Mouse (Mus musculus): ENCODE measurements at regions not wholly inside any gene's neighbourhood (a gene's known extent, or its start where the extent isn't known, plus 50 kb on each side); places are given as distances from the start of the nearest gene placed in this dataset.

DNA sequence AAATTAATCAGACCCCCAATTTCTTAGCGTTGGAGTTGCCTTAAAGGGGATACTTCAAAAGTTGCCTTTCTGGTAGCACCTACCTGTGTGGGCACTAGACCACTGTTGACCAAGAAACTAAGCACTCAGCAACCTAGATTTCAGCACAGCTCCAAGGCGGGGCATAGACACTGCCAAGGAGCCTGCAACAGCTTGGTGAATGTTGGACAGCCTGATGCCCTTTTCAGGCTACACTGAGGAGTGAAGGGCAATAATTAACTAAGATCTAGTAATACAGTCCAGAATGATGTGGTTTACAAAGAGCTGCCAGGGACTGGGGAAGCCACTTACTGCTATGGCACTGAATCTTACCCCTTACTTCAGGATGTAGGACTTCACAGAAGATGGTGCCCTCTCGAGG lies 304.9 kb downstream of the Satb1 start:
- ATAC-seq (ENCODE audit: insufficient number of reproducible peaks, insufficient read depth, low FRiP score, low TSS enrichment, low read depth) = no peak
- Histone ChIP-seq H3K27ac (no peak overlapping the region), H3K27me3 (peaks cover 17% of the 10 kb centered on the region; the same call in 1 of the 2 replicates), H3K4me2 (no peak overlapping the region), H3K9ac (no peak overlapping the region), H3K9me3 (no peaks in the 10 kb centered on the region), H3K4me3 (no peak overlapping the region), H3K4me1 (0 out of 2 replicates have a peak, but pooled peaks cover 5% of the 10 kb centered on the region), H3K36me3 (no peaks in the 10 kb centered on the region)
- WGBS = 84% methylated on average over 3 of the region's 3 CpGs

DNA sequence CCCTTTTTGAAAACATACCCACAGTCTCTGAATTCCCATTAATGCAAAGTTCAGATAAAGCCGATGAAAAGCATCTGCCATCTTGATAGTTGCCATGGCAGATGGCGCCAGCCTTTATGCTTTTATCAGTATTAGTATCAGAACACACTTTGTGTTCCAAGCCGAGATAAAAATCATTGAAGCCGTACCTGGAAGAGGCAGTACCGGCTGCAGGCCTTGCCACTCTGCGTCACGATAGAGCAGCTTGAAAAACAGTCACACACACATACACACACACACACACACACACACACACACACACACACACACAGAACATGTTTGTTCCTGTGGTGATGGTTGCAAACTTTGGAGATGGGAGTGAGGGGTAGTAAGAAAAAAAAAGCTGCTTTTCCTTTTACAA lies 306.2 kb downstream of the Satb1 start:
- H3K4me3 ChIP-seq = no peak overlapping the region
- ATAC-seq (ENCODE audit: insufficient number of reproducible peaks, insufficient read depth, low FRiP score, low TSS enrichment, low read depth) = no peak
- H3K4me2 ChIP-seq = no peak overlapping the region
- WGBS = 59% methylated on average over 7 of the region's 7 CpGs
- no peak overlapping the region for H3K9ac ChIP-seq
- H3K27ac ChIP-seq = no peak overlapping the region
- no peaks in the 10 kb centered on the region for H3K9me3 ChIP-seq
- no peaks in the 10 kb centered on the region for H3K36me3 ChIP-seq
- H3K4me1 ChIP-seq = 0 out of 2 replicates have a peak, but pooled peaks cover 5% of the 10 kb centered on the region
- peaks cover 14% of the 10 kb centered on the region; the same call in 1 of the 2 replicates for H3K27me3 ChIP-seq

DNA sequence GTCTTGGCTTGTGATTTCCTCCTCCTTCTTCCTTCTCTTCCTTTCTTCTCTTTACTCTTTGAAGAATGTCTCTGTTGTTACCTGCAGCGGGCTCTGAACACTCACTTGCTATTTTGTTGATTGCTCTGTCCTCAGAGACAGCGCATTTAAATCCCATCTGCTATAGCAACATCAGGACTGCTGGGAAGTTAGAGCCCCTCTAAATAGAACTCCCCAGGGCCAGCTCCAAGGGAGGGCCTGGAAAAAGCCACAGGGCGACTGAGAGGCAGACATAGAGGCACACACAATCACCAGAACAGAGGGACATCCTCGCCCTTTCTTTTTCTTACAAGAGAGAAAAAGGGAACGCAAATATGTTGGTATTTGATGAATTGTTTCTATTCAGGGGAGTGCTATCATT lies 306.6 kb downstream of the Satb1 start:
- 20% methylated on average over 5 of the region's 5 CpGs for WGBS
- ATAC-seq (ENCODE audit: insufficient number of reproducible peaks, insufficient read depth, low FRiP score, low TSS enrichment, low read depth) = no peak
- no peak overlapping the region for H3K27ac ChIP-seq
- H3K27me3 ChIP-seq = peaks cover 10% of the 10 kb centered on the region; the same call in 1 of the 2 replicates
- no peak overlapping the region for H3K9ac ChIP-seq
- H3K4me2 ChIP-seq = no peak overlapping the region
- no peaks in the 10 kb centered on the region for H3K9me3 ChIP-seq
- 0 out of 2 replicates have a peak, but pooled peaks cover 5% of the 10 kb centered on the region for H3K4me1 ChIP-seq
- H3K4me3 ChIP-seq = no peak overlapping the region
- H3K36me3 ChIP-seq = no peaks in the 10 kb centered on the region

DNA sequence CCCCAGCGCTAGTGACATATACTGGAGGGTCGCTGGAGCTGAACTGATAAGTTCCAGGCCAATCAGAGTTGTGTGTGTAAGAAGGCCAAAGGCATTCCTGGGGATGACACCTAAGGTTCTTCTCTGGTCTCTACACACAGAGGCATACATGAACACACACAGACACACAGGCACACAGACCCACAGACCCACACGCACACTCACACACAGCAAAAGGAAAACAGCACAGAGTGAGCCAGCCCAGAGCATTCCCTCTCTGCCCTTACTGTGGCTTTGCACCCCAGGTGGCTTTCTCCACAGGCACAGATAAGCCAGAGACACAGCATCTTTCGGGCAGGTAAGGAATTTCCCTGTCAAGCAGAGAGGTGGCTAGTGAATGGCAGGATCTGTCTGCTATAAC lies 307.1 kb downstream of the Satb1 start:
- no peaks in the 10 kb centered on the region for H3K9me3 ChIP-seq
- WGBS = 51% methylated on average over 4 of the region's 4 CpGs
- no peak for ATAC-seq (ENCODE audit: insufficient number of reproducible peaks, insufficient read depth, low FRiP score, low TSS enrichment, low read depth)

DNA sequence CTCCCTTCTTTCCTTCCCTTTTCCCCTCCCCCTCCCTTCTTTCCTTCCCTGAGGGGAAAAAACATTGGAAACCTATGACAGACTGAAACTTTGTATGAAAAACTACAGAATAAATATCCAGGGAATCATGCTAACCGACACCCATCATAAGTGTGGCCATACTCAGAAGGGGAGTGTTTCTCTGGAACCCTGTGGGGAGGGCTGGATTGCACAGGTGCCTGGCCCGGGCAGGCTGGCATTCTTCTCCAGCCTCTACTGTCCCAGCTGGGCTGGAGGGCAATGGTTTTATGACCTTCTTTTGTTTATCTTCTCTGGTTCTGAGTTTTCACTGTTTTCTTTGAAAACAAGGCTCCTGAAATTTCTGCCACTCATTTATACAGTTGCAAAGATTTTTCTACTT lies 307.9 kb downstream of the Satb1 start:
- 0 out of 2 replicates have a peak, but pooled peaks cover 5% of the 10 kb centered on the region for H3K4me1 ChIP-seq

More for the DNA sequence above, 307.1 kb downstream of the Satb1 start:
- Histone ChIP-seq H3K27ac (no peak overlapping the region), H3K4me2 (no peak overlapping the region), H3K4me3 (no peak overlapping the region), H3K9ac (no peak overlapping the region), H3K27me3 (peaks cover 5% of the 10 kb centered on the region; the same call in 1 of the 2 replicates), H3K4me1 (0 out of 2 replicates have a peak, but pooled peaks cover 5% of the 10 kb centered on the region), H3K36me3 (no peaks in the 10 kb centered on the region)

DNA sequence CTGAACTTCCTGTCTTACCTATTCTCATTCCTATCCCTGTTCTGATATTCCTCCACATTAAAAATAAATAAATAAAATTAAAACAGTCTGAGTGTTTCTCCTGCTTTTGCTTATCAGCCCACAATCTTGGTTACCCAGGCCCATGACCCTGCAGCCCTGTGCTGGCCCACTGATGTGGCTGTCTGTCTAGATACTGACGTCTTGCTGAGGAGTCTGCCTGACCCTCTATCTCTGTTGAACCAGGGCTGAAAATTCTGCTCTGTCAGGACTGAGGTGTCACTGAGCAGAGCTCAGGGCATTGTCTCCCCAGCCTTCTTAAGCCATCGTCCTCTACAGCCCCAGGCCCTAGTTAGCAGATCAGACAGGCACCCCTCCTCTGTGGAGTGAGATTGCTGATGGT lies 321.2 kb downstream of the Satb1 start:
- Histone ChIP-seq H3K27ac (no peak overlapping the region), H3K9me3 (no peaks in the 10 kb centered on the region), H3K4me1 (no peaks in the 10 kb centered on the region), H3K9ac (no peak overlapping the region), H3K27me3 (no peaks in the 10 kb centered on the region), H3K36me3 (no peaks in the 10 kb centered on the region), H3K4me3 (no peak overlapping the region), H3K4me2 (no peak overlapping the region)
- ATAC-seq (ENCODE audit: insufficient number of reproducible peaks, insufficient read depth, low FRiP score, low TSS enrichment, low read depth) = no peak
- WGBS = 53% methylated on average over 2 of the region's 2 CpGs

More for the DNA sequence above, 307.9 kb downstream of the Satb1 start:
- ATAC-seq (ENCODE audit: insufficient number of reproducible peaks, insufficient read depth, low FRiP score, low TSS enrichment, low read depth) = no peak
- peaks cover 3% of the 10 kb centered on the region; the same call in 1 of the 2 replicates for H3K27me3 ChIP-seq
- 47% methylated on average over 2 of the region's 2 CpGs for WGBS
- H3K4me2 ChIP-seq = no peak overlapping the region
- no peak overlapping the region for H3K9ac ChIP-seq
- H3K36me3 ChIP-seq = no peaks in the 10 kb centered on the region
- no peak overlapping the region for H3K27ac ChIP-seq
- no peak overlapping the region for H3K4me3 ChIP-seq
- H3K9me3 ChIP-seq = no peaks in the 10 kb centered on the region

DNA sequence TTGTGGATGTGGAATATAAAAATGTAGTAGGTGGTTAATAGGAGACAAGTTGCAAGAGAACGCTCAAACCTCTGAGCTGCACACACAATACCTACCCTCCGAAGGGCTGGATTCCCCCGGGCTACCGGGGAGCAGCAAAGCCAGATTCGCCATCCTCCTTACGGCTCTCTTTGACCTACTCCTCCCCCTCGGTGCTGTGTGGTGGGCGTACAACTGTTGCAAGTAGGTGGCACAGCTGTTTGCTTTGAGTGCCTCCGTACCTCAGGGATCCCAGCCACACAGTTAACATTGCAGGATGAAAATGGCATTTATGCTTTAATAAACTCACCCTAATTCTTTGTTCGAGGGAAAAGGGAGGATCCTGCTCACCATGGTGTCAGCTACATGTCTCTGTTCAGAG lies 321.6 kb upstream of the Tbc1d5 start:
- H3K36me3 ChIP-seq = no peaks in the 10 kb centered on the region
- no peaks in the 10 kb centered on the region for H3K27me3 ChIP-seq
- no peak overlapping the region for H3K9ac ChIP-seq
- no peak for ATAC-seq (ENCODE audit: insufficient number of reproducible peaks, insufficient read depth, low FRiP score, low TSS enrichment, low read depth)
- no peak overlapping the region for H3K4me3 ChIP-seq
- no peak overlapping the region for H3K4me2 ChIP-seq
- H3K27ac ChIP-seq = no peak overlapping the region
- WGBS = 76% methylated on average over 10 of the region's 10 CpGs
- H3K4me1 ChIP-seq = no peaks in the 10 kb centered on the region
- H3K9me3 ChIP-seq = no peaks in the 10 kb centered on the region

DNA sequence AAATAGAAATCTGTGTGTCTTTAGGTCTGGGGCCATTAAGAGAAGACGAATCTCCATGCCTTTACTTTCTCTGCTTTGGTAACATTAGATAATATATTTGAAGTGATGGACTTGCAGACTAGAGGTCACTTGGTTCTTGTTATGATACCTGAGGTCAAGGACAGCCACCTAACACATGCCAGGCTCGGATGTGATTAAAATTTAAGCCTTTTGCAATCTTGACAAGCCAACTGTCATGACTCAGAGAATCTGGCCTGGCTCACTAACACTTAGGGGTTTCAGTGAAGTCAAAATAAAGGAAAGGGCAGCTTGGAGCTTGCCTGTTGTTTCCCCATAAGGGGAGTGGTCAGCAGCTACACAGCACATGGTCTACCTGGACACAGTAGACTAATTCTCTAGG lies 320.4 kb upstream of the Tbc1d5 start:
- no peak for ATAC-seq (ENCODE audit: insufficient number of reproducible peaks, insufficient read depth, low FRiP score, low TSS enrichment, low read depth)
- no peaks in the 10 kb centered on the region for H3K27me3 ChIP-seq
- no peak overlapping the region for H3K27ac ChIP-seq
- no peaks in the 10 kb centered on the region for H3K4me1 ChIP-seq
- H3K9me3 ChIP-seq = no peaks in the 10 kb centered on the region
- 82% methylated on average over 2 of the region's 2 CpGs for WGBS
- no peaks in the 10 kb centered on the region for H3K36me3 ChIP-seq
- no peak overlapping the region for H3K9ac ChIP-seq
- no peak overlapping the region for H3K4me2 ChIP-seq
- H3K4me3 ChIP-seq = no peak overlapping the region

DNA sequence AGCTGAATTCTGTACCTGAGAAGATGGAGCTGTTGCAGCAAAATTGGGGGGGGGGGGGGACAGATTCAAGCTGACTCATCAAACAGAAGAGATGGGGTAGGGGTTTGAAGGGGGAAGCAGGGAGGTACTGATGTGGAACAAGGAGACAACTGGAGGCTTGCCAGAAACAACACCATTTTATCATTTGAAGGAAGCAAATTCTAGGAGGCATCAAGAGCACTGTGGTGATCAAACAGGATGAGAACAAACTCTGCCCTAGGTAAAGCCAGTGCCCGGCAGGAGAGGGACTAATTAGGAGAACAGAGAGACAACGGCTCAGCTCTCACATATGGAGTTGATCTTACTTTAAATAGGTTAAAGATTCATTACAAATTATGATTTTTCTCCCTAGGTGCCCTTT lies 315.9 kb upstream of the Tbc1d5 start:
- H3K4me1 ChIP-seq = no peaks in the 10 kb centered on the region
- H3K4me2 ChIP-seq = no peak overlapping the region
- no peak for ATAC-seq (ENCODE audit: insufficient number of reproducible peaks, insufficient read depth, low FRiP score, low TSS enrichment, low read depth)
- no peak overlapping the region for H3K9ac ChIP-seq
- H3K27me3 ChIP-seq = no peaks in the 10 kb centered on the region
- WGBS = 28% methylated on average over 2 of the region's 2 CpGs
- H3K27ac ChIP-seq = no peak overlapping the region
- H3K36me3 ChIP-seq = no peaks in the 10 kb centered on the region
- H3K4me3 ChIP-seq = no peak overlapping the region
- H3K9me3 ChIP-seq = no peaks in the 10 kb centered on the region

DNA sequence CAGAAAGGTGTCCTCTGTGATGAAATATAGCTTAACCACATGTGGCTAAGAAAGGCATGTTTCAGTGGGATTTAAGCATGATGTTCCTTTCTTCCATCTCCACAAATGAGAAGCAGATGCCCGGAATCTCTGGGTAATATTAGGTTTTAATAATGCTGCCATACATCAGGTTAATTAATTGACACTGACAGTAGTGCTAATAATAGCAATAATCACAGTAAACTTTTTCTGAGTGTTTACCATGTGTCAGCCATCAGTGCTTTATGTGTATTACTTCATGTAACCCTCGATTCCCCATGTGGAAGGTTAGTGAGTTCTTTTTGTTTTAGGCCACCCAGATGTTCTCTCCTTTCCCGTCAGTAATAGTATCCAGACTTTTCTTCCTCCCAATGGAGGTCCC lies 310.2 kb upstream of the Tbc1d5 start:
- WGBS = 51% methylated on average over 3 of the region's 3 CpGs
- H3K27ac ChIP-seq = no peak overlapping the region
- H3K4me3 ChIP-seq = no peak overlapping the region
- no peak overlapping the region for H3K4me2 ChIP-seq
- ATAC-seq (ENCODE audit: insufficient number of reproducible peaks, insufficient read depth, low FRiP score, low TSS enrichment, low read depth) = no peak
- H3K36me3 ChIP-seq = no peaks in the 10 kb centered on the region
- no peaks in the 10 kb centered on the region for H3K27me3 ChIP-seq
- no peaks in the 10 kb centered on the region for H3K4me1 ChIP-seq
- no peak overlapping the region for H3K9ac ChIP-seq
- H3K9me3 ChIP-seq = no peaks in the 10 kb centered on the region

DNA sequence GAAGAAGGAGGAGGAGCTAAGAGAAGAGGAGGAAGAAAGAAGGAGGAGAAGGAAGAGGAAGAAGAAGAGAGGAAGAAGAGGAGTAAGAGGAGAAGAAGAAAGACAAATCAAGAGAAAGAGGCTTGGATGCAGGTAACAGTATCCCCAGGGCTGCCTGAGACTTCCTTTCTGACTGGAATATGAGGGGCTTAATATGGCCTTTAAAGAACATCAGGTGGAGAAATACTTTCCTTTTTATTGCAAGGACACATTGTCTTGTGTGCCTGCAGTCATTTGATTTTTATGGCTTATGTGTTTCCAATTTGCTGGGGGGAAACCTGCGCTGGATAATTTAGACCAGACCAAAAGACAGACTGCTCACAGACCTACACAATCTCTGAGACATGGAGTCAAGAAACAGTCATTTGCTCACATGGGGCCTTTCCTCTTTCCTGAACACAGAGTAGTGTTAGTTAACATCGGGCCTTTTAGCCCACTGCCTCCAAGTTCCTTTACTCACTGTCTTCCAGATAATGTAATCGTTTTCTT lies 308.8 kb upstream of the Tbc1d5 start:
- ATAC-seq (ENCODE audit: insufficient number of reproducible peaks, insufficient read depth, low FRiP score, low TSS enrichment, low read depth) = no peak
- H3K36me3 ChIP-seq = no peaks in the 10 kb centered on the region
- no peaks in the 10 kb centered on the region for H3K9me3 ChIP-seq
- no peak overlapping the region for H3K4me2 ChIP-seq
- no peaks in the 10 kb centered on the region for H3K27me3 ChIP-seq
- no peak overlapping the region for H3K4me3 ChIP-seq
- H3K27ac ChIP-seq = no peak overlapping the region
- no peak overlapping the region for H3K9ac ChIP-seq
- H3K4me1 ChIP-seq = no peaks in the 10 kb centered on the region
- WGBS = 46% methylated on average over 3 of the region's 3 CpGs

DNA sequence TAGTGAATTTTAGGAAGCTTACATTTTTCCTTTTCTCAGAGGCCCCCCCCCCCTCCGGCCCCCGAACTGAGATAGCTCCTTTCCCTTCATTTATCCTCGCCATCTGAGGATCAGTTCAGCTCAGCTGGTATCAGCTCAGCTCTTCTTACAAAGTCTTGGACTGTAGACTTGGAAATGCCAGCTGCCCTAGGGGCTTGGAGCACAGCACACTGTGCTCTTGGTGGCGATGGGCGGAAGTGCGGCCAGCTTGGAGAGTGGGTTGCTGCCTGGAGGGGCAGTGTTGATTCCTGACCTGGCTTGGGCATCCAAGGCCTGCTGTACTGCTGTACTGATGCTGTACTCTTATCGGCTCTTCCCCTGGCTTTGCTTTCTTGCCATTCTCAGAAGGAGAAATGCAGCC lies 298.7 kb upstream of the Tbc1d5 start:
- no peaks in the 10 kb centered on the region for H3K36me3 ChIP-seq
- peaks cover 8% of the 10 kb centered on the region; the same call in 1 of the 2 replicates for H3K9me3 ChIP-seq
- H3K27ac ChIP-seq = no peak overlapping the region
- H3K4me2 ChIP-seq = no peak overlapping the region
- no peaks in the 10 kb centered on the region for H3K4me1 ChIP-seq
- H3K27me3 ChIP-seq = no peaks in the 10 kb centered on the region
- WGBS = 64% methylated on average over 7 of the region's 7 CpGs
- no peak overlapping the region for H3K9ac ChIP-seq
- ATAC-seq (ENCODE audit: insufficient number of reproducible peaks, insufficient read depth, low FRiP score, low TSS enrichment, low read depth) = no peak
- no peak overlapping the region for H3K4me3 ChIP-seq

Measured in embryonic facial prominence, embryonic 13.5 days (tissue).